Mouse (Mus musculus): Measurements from ENCODE around the gene Kcnj14. TPM values are rescaled to one million over a fixed set of nuclear protein-coding genes. Genes with fewer than 3 reads are reported as not detected.

Gene Kcnj14
- polyA plus RNA-seq, 1 experiment from 2014 or later: 0.31 TPM

GRCm38 (mm10) chr7:45832428-45832827 lies 7.8 kb upstream of the Kcnj14 start:
- no peak for DNase-seq (ENCODE audit: low spot score)

GRCm38 (mm10) chr7:45831128-45831525 lies 6.5 kb upstream of the Kcnj14 start:
- DNase-seq (ENCODE audit: low spot score): no peak

- DNase-seq (ENCODE audit: low spot score): peak; percentile 86
Measured at GRCm38 (mm10) chr7:45830427-45831127, 6.0 kb upstream of the Kcnj14 start, which contains the start of gene Grwd1. Gene Grwd1 (minus strand): TSS chr7:45830944.

- no peak for DNase-seq (ENCODE audit: low spot score)
Measured at GRCm38 (mm10) chr7:45826631-45827030, 2.0 kb upstream of the Kcnj14 start.

GRCm38 (mm10) chr7:45820913-45821312 lies 3.7 kb downstream of the Kcnj14 start:
- DNase-seq (ENCODE audit: low spot score): no peak

GRCm38 (mm10) chr7:45819843-45820242 lies 4.7 kb downstream of the Kcnj14 start:
- DNase-seq (ENCODE audit: low spot score): no peak

- no peak for DNase-seq (ENCODE audit: low spot score)
Measured at GRCm38 (mm10) chr7:45815984-45816351, 8.6 kb downstream of the Kcnj14 start.

GRCm38 (mm10) chr7:45815323-45815983 lies 9.1 kb downstream of the Kcnj14 start:
- DNase-seq (ENCODE audit: low spot score): no peak

- DNase-seq (ENCODE audit: low spot score): no peak
Measured at GRCm38 (mm10) chr7:45814841-45815240, 9.7 kb downstream of the Kcnj14 start.

- peak; percentile 100 for DNase-seq (ENCODE audit: low spot score)
Measured at GRCm38 (mm10) chr7:45813787-45814779, 10.5 kb downstream of the Kcnj14 start, which contains the start of gene Cyth2. Gene Cyth2 (minus strand): TSS chr7:45814581.

- DNase-seq (ENCODE audit: low spot score): no peak
Measured at GRCm38 (mm10) chr7:45812921-45813320, 11.7 kb downstream of the Kcnj14 start.

- DNase-seq (ENCODE audit: low spot score): no peak
Measured at GRCm38 (mm10) chr7:45809276-45810075, 15.1 kb downstream of the Kcnj14 start.

GRCm38 (mm10) chr7:45808471-45808870 lies 16.1 kb downstream of the Kcnj14 start:
- no peak for DNase-seq (ENCODE audit: low spot score)

- no peak for DNase-seq (ENCODE audit: low spot score)
Measured at GRCm38 (mm10) chr7:45805941-45806340, 18.6 kb downstream of the Kcnj14 start.

GRCm38 (mm10) chr7:45802551-45802950 lies 22.0 kb downstream of the Kcnj14 start:
- no peak for DNase-seq (ENCODE audit: low spot score)

GRCm38 (mm10) chr7:45801348-45801747 lies 23.2 kb downstream of the Kcnj14 start:
- peak; percentile 90 for DNase-seq (ENCODE audit: low spot score)

GRCm38 (mm10) chr7:45800546-45801204 lies 23.9 kb downstream of the Kcnj14 start:
- peak; percentile 47 for DNase-seq (ENCODE audit: low spot score)

- no peak for DNase-seq (ENCODE audit: low spot score)
Measured at GRCm38 (mm10) chr7:45800001-45800400, 24.6 kb downstream of the Kcnj14 start.

GRCm38 (mm10) chr7:45798931-45799330 lies 25.7 kb downstream of the Kcnj14 start:
- DNase-seq (ENCODE audit: low spot score): no peak

- peak; percentile 35 for DNase-seq (ENCODE audit: low spot score)
Measured at GRCm38 (mm10) chr7:45798511-45798836, 26.1 kb downstream of the Kcnj14 start.

All from thymus, postnatal 0 days (tissue).